Mouse (Mus musculus) limb, embryonic 14.5 days (tissue): ENCODE data around the gene Pla2g4b. TPM values are rescaled to one million over a fixed set of nuclear protein-coding genes. Genes with fewer than 3 reads are reported as not detected.

Experiments
- ATAC-seq: fragments of 200-750 bp; cut with Nextera tagmentation; 2 replicates; pipeline ENCODE4 v1.8.0; 2017; ENCODE audit warnings: low read depth, moderate number of reproducible peaks, moderate TSS enrichment; ENCODE audit not compliant: low FRiP score
- DNase-seq: peaks from one replicate; pipeline ENCODE4 v3.0.0-alpha.2; 2015; ENCODE audit warnings: low spot score
- H3K27ac ChIP-seq: fragments of 300-500 bp; sonication (generic); replicated peaks from 2 replicates; pipeline ENCODE4 v1.5.1; 2014; ENCODE audit warnings: low read depth, mild to moderate bottlenecking, low read length, moderate library complexity, mixed read lengths
- H3K27me3 ChIP-seq: fragments of 300-500 bp; sonication (generic); 2 replicates; pipeline ENCODE4 v1.6.1; 2014; ENCODE audit warnings: low read length, mixed read lengths; ENCODE audit not compliant: control insufficient read depth, insufficient read depth
- H3K36me3 ChIP-seq: fragments of 300-500 bp; sonication (generic); 2 replicates; pipeline ENCODE4 v1.6.1; 2014; ENCODE audit warnings: mild to moderate bottlenecking, low read length, moderate library complexity, mixed read lengths; ENCODE audit not compliant: control insufficient read depth, insufficient read depth
- H3K4me1 ChIP-seq: fragments of 300-500 bp; sonication (generic); 2 replicates; pipeline ENCODE4 v1.6.1; 2014; ENCODE audit warnings: antibody characterized with exemption, low read length, mixed read lengths; ENCODE audit not compliant: control insufficient read depth, insufficient read depth
- H3K4me2 ChIP-seq: fragments of 300-500 bp; sonication (generic); replicated peaks from 2 replicates; pipeline ENCODE4 v1.6.1; 2014; ENCODE audit warnings: low read depth, mild to moderate bottlenecking, low read length, moderate library complexity; ENCODE audit not compliant: severe bottlenecking
- H3K4me3 ChIP-seq: fragments of 300-500 bp; sonication (generic); replicated peaks from 2 replicates; pipeline ENCODE4 v1.5.1; 2014; ENCODE audit warnings: low read length
- H3K9ac ChIP-seq: fragments of 300-500 bp; sonication (generic); 2 replicates; pipeline ENCODE4 v1.6.1; 2014; ENCODE audit warnings: mild to moderate bottlenecking, low read depth, low read length, moderate library complexity; ENCODE audit not compliant: severe bottlenecking
- H3K9me3 ChIP-seq: fragments of 300-500 bp; sonication (generic); 2 replicates; pipeline ENCODE4 v1.6.1; 2016; ENCODE audit warnings: low read length; ENCODE audit not compliant: control insufficient read depth
- POLR2A ChIP-seq: fragments of 200-500 bp; IDR thresholded peaks from 2 replicates; pipeline ENCODE4 v1.8.0; 2012; ENCODE audit warnings: inconsistent platforms, mild to moderate bottlenecking, moderate library complexity, borderline replicate concordance; ENCODE audit not compliant: insufficient read depth, insufficient read length; ENCODE audit errors: extremely low read depth
- WGBS: fragments of 180-500 bp; shearing (Covaris S2); extraction: QIAGEN DNeasy Blood & Tissue Kit; methylation state at CpG from one replicate; pipeline ENCODE4 v1.1.7; 2014; 5-methylcytosine and 5-hydroxymethylcytosine counted together
- polyA plus RNA-seq, 2 experiments: library from polyadenylated mRNA; depleted of rRNA in 1 of 2; stranded (reverse) in 1 of 2; unstranded in 1 of 2; fragments of >200 nt; fragmentation: Nextera tagmentation in 1 of 2; extraction: Ambion mirVana in 1 of 2; gene quantifications; 2 replicates each; pipeline versions ENCODE4 v1.2.1 to v1.2.3; 2012 to 2014

Gene Pla2g4b
- polyA plus RNA-seq, 2 experiments = 1.7 to 21.9 TPM

- TF ChIP-seq POLR2A = no peak
- no peak overlapping the region for H3K27ac ChIP-seq
- no peak for ATAC-seq
Observed at GRCm38 (mm10) chr2:120060651-120061050, 27.4 kb downstream of the Pla2g4b start.

GRCm38 (mm10) chr2:120062248-120062647, 29.0 kb downstream of the Pla2g4b start:
- Histone ChIP-seq H3K4me1 (no peaks in the 10 kb centered on the region), H3K9me3 (no peaks in the 10 kb centered on the region), H3K27ac (no peak overlapping the region), H3K36me3 (no peaks in the 10 kb centered on the region), H3K4me2 (no peak overlapping the region), H3K4me3 (no peak overlapping the region), H3K9ac (no peak overlapping the region), H3K27me3 (no peaks in the 10 kb centered on the region)
- TF ChIP-seq POLR2A = no peak
- DNase-seq (no peak), ATAC-seq (no peak)
- WGBS = 76% methylated on average over 8 of the region's 8 CpGs

More at GRCm38 (mm10) chr2:120060651-120061050, 27.4 kb downstream of the Pla2g4b start:
- Histone ChIP-seq H3K4me3 (no peak overlapping the region), H3K27me3 (no peaks in the 10 kb centered on the region), H3K9me3 (no peaks in the 10 kb centered on the region), H3K4me2 (no peak overlapping the region), H3K9ac (no peak overlapping the region), H3K4me1 (no peaks in the 10 kb centered on the region), H3K36me3 (no peaks in the 10 kb centered on the region)
- 61% methylated on average over 9 of the region's 9 CpGs for WGBS
- no peak for DNase-seq

GRCm38 (mm10) chr2:120064639-120065038, 31.4 kb downstream of the Pla2g4b start:
- Histone ChIP-seq H3K9ac (no peak overlapping the region), H3K4me3 (no peak overlapping the region), H3K4me2 (no peak overlapping the region), H3K27me3 (no peaks in the 10 kb centered on the region), H3K27ac (no peak overlapping the region), H3K4me1 (no peaks in the 10 kb centered on the region), H3K36me3 (no peaks in the 10 kb centered on the region), H3K9me3 (no peaks in the 10 kb centered on the region)
- no peak for DNase-seq
- WGBS = 81% methylated on average over 6 of the region's 6 CpGs
- ATAC-seq = no peak
- no peak for TF ChIP-seq POLR2A

GRCm38 (mm10) chr2:120065243-120065642, 32.0 kb downstream of the Pla2g4b start:
- H3K9me3 ChIP-seq = no peaks in the 10 kb centered on the region
- ATAC-seq = no peak
- 84% methylated on average over 10 of the region's 10 CpGs for WGBS
- H3K27ac ChIP-seq = no peak overlapping the region
- H3K4me2 ChIP-seq = no peak overlapping the region
- H3K4me3 ChIP-seq = no peak overlapping the region
- no peak for TF ChIP-seq POLR2A
- H3K36me3 ChIP-seq = no peaks in the 10 kb centered on the region
- no peak overlapping the region for H3K9ac ChIP-seq
- H3K4me1 ChIP-seq = no peaks in the 10 kb centered on the region
- no peaks in the 10 kb centered on the region for H3K27me3 ChIP-seq
- no peak for DNase-seq

- Histone ChIP-seq H3K4me3 (no peak overlapping the region), H3K27me3 (no peaks in the 10 kb centered on the region), H3K4me2 (no peak overlapping the region), H3K27ac (no peak overlapping the region), H3K36me3 (no peaks in the 10 kb centered on the region), H3K4me1 (no peaks in the 10 kb centered on the region), H3K9me3 (no peaks in the 10 kb centered on the region), H3K9ac (no peak overlapping the region)
- no peak for DNase-seq
- ATAC-seq = no peak
- no peak for TF ChIP-seq POLR2A
- 83% methylated on average over 3 of the region's 3 CpGs for WGBS
Observed at GRCm38 (mm10) chr2:120066224-120066623, 33.0 kb downstream of the Pla2g4b start.
